Mouse (Mus musculus): ENCODE results near the gene Als2cl. TPM values are rescaled to one million over a fixed set of nuclear protein-coding genes. Genes with fewer than 3 reads are reported as not detected.
A peak's percentile ranks its signal among the peaks of the same experiment; 100 is the strongest.

Gene Als2cl
- total RNA-seq, 1 experiment from 2014 or later, result 17.1 TPM

DNA sequence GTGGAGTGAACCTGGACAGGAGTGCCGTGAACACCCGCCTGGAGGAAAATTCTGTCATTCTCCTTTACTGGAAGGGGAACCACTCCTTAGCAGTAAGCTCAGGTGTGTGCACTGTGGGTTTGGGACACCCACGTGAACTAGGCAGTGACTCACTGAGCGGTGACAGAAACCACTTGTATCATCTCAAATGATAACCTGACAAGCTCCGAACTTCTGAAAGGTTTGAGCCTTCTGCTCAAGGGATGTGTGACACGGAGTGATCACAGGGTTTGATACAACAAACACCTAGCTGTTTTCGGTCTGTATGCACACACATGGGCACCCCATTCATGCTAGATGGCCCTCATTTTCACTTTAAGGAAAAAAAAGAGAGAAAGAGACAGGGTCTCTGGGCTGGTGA lies 37.1 kb downstream of the Als2cl start, which contains the start of gene Fam240a:
Fam240a (minus strand) TSS at position 76 of the 400 bp plus-strand sequence.
- no peak for DNase-seq

DNA sequence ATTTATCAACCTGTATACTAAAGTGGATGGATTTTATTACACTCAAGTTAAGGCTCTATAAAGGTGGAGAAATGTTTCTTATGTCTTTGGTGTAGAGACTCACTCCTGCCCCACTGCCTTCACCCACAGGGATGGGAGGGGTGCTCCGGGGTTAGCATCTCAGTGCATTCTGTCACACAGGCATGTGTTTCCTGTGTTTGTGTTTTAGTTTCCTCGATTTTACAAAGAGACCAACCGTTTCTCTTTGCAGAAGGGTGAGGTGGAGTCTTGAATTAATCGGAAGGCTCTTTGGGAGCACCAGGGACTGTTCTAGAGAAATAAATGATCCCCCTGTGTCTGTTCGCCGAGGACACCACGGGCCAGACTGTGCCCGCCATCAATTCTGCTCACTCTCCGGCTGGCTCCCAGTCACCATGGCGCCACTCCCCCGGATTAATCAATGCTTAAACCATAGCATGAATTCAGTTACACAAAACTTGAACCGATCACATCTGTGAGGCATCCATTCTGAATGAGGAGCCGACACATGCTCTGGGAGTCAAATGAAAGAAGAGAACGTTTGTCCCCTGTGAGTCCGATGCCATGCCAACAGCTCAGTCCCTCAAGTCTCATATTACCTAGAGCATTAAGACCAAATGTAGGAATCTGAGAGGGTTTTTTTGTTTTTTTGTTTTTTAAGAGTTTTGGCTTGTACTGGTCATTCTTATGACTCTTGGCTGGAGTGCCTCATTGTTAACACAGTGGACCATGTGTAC lies 41.2 kb downstream of the Als2cl start:
- no peak for DNase-seq

DNA sequence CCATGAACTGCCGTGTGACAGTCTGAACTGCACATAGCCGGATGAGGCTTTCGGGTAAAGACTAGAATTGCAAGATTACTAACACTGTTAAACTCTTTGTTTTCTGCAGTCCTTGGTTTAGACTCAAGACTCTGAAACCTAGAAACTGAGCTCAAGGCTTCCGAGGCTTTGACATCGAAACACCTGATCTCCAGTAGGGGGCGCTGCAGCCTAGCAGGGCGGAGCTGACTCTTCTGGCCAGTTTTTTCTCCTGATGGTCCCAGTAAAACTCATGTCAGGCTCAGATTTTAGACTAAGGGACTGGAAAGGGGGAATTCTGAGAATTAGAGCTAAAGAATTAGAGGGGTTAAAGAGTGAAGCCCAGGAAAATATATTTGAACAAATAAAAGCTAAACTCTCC lies 43.1 kb downstream of the Als2cl start:
- DNase-seq, result peak; percentile 90

DNA sequence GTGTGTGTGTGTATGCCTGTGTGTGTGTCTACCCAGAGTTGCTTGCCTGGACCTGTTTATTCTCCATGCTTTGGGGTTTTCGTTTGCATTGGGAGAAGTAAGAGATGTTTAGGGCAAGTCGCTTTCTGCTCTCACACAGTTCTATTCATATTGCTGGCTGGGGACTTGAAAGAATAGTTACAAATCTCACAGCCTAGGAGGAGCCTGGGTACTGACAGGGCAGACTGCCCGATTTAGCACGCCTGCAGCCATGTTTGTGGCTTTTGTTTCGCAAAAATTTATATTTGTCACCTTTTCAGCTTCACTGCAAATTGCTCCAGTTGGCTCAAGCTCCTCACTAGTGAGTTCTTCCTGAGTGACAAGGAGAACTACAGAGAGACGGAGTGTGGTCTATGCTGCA lies 51.9 kb downstream of the Als2cl start:
- no peak for DNase-seq

DNA sequence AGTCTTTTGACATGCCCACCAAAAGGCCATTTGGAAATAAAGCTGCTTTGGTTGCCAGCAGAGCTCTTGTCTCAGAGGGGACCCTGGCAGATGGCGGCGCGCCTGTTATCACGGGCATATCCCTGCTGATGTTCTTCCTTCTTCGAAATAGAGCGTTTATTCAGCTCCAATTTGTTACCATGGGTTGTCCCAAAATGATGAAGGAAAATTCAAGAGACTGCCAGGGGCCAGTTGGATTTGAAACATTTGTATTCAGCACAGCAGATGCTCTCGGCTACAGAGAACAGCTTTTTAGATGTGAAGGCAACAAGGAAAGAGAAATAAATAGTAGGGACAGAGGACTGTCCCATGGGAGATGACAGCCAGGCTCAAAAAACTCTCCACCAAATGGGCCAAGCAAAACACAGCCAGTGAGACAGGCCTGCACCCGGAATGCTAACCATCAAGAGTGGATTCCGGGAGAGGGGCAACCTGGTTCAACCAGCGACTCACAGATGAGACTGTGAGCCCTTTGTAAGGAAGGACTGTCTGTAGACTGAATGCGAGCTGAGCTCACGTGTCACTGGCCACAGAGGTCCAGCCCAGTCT lies 54.3 kb downstream of the Als2cl start:
- DNase-seq, result no peak

DNA sequence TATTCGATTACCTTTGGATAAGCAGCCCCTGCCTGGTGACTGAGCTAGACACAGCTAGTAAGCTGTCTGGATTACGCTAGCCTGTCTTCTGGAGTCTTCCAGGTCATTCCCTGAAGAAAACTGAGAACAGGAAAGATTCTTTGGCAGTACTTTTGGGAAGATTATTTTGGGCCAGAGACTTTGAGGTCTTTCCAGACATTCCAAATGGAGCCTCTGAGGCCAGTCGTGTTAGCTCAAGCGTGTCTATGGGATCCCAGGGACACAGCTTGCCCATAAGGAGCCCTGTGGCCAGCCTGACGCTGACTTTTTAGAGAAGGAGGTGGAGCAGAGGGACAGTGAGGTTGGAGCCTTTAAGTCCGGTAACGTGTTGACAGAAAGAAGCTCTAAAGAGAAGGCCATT lies 56.3 kb downstream of the Als2cl start:
- no peak for DNase-seq

DNA sequence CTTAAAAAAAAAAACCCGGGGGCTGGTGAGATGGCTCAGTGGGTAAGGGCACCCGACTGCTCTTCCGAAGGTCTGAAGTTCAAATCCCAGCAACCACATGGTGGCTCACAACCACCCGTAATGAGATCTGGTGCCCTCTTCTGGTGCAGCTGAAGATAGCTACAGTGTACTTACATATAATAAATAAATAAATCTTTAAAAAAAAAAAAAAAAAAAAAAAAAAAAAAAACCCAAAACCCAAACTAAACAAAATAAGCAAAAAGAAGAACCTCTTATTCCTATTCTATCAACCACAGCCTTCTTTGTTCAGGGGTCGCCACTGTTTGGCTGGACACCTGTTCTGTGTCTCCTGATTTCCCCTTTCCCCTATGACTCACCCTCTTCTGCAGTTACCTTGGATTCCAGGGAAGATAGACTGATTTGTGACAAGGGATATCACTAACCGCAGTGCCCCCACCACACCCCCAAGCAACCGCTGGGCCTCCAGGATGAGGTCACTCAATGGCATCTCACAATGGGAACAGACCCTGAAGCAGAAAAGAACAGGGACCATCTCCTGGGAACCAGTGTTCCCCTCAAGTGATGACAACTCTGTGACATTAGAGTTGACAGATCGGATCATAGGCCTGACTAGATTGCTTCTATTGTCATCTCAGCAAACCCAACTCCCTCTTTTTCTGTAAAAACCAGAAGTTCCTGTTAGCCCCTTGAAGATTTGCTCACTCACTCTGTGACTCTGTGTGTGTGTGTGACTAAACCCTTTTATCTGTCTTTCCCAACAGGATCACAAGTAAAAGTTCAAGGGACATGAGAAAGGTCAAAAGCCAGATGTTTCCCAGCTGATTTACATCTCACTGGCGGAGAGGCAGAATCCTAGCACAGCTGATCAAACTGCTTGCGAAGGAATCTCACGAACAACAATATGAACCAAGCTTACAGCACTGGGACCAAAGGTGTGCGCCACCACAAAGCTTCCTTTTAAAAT lies 58.1 kb downstream of the Als2cl start:
- DNase-seq, result peak; percentile 52

DNA sequence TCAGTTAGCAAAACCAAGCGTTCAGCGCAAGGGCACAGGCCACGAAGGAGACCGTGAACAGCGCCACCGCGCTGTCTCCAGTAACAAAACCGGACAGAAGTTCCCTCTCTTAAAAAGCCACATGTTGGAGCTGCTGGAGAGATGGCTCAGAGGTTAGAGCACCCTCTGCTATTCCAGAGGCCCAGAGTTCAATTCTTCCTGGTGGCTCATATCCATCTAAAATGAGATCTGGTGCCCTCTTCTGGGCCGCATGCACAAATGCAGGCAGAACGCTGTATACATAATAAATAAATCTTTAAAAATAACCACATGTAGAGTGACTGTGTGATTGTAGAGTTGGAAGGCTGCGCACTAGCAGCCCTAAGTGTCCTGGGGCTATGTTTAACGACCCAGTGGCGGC lies 64.6 kb downstream of the Als2cl start:
- DNase-seq, result no peak

DNA sequence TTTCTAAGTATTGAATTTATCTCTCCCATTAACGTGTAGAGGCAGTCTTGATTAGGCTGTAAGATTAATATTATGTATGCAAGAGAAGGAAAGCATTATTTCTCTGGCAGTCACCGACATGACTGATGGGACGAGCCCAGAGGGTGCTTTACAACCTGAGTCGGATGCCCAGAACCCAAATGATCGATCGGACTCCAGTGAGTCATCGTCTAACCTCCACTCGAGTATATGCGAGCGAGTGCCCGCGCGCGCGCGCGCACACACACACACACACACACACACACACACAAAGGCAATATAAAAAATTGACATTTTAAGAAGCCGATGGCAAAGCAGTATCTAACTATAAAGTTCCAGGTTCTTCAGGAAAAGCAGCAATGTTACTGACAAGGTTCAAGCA lies 65.7 kb downstream of the Als2cl start:
- no peak for DNase-seq

DNA sequence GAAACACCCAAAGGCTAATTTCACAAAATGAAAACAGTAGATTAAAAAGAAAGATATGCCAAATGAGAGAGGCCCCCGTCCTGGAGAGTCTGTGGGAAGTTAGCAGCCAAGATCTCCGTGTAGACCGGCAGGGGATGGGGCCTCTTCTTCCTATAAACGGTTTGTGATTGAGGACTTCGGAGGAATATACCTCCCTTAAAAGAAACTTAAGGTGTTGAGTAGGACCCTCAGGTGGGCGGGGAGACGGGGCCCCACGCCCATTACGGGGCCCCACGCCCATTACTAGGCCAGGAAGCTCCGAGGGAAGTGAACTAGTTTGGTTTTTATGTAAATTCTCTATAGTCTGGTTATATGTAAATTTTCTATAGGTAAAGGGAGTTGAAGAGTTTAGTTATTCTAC lies 66.3 kb downstream of the Als2cl start, which contains the start of gene Tdgf1:
Tdgf1 (minus strand) TSS at position 233 of the 400 bp plus-strand sequence.
- DNase-seq, result no peak

DNA sequence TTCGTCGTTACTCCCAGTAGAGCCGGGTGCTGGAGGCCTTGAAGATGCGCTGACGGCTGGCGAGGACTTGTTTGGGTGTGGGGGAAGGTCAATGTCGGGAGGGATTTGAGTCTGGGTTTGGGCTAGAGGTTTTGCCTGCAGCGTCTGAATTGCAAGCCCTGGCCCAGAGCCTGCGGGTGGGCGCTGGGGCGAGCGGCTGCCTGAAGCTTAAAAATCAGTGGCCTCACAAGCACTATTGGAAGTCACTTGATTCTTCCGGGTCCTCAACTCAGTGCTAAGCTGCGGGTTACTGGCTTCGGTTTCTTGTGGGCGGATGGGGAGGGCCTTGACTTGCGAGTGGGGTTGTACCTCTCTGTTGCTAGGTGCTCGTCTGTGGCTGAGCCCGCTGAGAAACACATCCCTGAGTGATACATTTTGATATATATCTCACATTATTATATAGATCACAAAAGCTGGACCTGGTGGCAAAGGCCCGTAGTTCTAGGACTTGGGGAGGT lies 66.9 kb downstream of the Als2cl start:
- peak; percentile 36 for DNase-seq

DNA sequence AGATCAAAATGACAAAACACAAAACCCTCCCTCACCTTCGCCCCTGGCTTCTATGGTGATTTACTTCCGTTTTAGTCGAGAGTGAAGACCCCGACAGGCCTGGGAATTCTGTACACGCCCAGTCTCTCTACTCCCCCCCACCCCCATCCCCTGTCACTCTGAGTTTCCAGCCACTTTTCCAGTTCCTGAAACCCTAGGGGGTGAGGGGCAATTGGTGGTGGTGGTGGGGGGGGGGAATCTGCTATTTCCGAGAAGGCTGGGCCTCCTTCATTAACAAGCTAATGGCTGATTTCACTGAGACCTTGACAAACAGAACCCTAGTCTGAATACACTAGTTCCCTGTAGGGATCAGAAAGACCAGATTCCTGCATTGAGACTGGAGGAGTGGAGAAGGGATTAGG lies 67.6 kb downstream of the Als2cl start:
- DNase-seq, result no peak

DNA sequence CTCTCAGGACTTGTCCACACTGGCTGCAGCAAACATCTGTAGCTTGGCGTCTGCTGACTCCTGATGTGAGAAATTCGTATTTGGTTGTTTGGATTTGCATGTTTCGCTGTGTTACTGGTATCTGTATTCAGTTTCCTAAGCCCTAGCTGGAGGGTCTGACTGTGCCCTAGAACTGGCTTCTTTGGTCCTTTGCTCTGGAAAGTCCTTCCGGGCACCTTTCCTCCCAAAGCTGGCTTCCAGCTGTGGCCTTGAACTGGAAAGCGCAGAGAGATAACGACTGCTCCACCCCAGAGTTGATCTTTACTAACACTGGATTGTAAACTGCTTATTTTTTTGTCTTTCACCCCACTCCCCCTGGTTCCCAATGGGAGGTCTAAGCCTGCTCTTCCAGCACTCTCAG lies 68.2 kb downstream of the Als2cl start:
- no peak for DNase-seq

DNA sequence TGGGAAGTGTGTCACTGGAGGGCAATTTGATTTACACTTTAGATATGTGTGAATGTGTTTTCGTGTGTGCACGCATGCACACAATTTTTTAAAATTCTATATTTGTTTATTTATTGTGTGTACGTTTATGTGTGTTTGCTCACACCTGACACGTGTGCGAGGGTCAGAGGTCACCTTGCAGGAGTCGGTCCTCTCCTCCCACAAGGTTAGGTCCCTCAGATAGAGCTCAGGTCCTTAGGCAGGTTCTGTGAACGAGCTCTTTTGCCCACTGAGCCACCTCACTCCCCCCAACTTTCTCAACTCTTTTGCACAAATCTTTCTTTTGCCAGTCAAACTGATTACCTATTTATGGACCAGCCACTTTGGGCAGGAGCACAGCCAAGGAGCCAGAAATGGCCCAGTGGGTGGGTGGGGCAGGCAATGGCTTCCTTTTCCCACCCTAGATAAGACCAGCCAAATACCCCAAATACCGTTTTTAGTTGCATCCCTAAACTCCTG lies 69.2 kb downstream of the Als2cl start:
- no peak for DNase-seq

DNA sequence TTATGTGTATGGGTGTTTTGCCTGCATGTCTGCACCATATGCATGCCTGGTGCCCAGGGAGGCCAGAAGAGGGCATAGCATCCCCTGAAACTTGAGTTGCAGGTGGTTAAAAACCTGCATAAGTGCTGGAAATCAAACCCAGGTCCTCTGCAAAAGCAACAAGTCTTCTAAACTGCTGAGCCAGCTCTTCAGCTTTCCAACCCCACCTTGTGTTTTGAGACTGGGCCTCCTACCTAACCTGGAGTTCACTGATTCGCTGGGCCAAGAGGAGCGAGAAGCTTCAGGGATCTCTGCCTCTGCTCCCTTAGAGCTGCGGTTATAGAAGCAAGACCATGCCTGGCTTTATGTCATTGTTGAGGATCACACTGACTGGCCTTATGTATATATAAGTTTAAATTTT lies 70.4 kb downstream of the Als2cl start:
- DNase-seq, result no peak

Small RNA genes lying within 50 kb of the gene (microRNA-seq; reads per million reads assigned to microRNA genes)
- gene Gm24269, result 0 reads per million in 2 experiments

Other genes with a start within 250 kb of the Als2cl start
- 9.1 and 15.4 TPM in 2 replicates for gene Nbeal2, start 225.7 kb upstream of the Als2cl start, total RNA-seq (2021)
- 60.4 and 79.3 TPM in 2 replicates for gene Ccdc12, start 223.4 kb upstream of the Als2cl start, total RNA-seq (2021)
- gene Myl3, start 138.0 kb upstream of the Als2cl start, total RNA-seq (2021), result 0.37 TPM in 1 of 2 replicates, not detected in the other
- 6.9 and 9.0 TPM in 2 replicates for gene Pth1r, start 132.7 kb upstream of the Als2cl start, total RNA-seq (2021)
- gene Prss42, start 81.7 kb upstream of the Als2cl start, total RNA-seq (2021), result not detected in 2 replicates
- not detected in 2 replicates for gene Prss44, start 65.9 kb upstream of the Als2cl start, total RNA-seq (2021)
- not detected in 2 replicates for gene Prss43, start 53.2 kb upstream of the Als2cl start, total RNA-seq (2021)
- gene Prss45, start 45.3 kb upstream of the Als2cl start, total RNA-seq (2021), result not detected in 2 replicates
- gene Prss46, start 35.4 kb upstream of the Als2cl start, total RNA-seq (2021), result not detected in 2 replicates
- gene Prss50, start 21.9 kb upstream of the Als2cl start, total RNA-seq (2021), result 0.37 TPM in 1 of 2 replicates, not detected in the other
- 2.2 and 3.5 TPM in 2 replicates for gene Tmie, start 243 bp downstream of the Als2cl start, total RNA-seq (2021)
- not detected in 2 replicates for gene Fam240a, start 37.0 kb downstream of the Als2cl start, total RNA-seq (2021)
- gene Tdgf1, start 66.3 kb downstream of the Als2cl start, total RNA-seq (2021), result not detected in 2 replicates
- 3.3 and 4.1 TPM in 2 replicates for gene Lrrc2, start 71.7 kb downstream of the Als2cl start, total RNA-seq (2021)
- gene Rtp3, start 110.7 kb downstream of the Als2cl start, total RNA-seq (2021), result 3.5 and 10.0 TPM in 2 replicates
- gene Ltf, start 139.4 kb downstream of the Als2cl start, total RNA-seq (2021), result 2.6 and 7.3 TPM in 2 replicates
- 5.5 and 8.9 TPM in 2 replicates for gene Ccrl2, start 177.6 kb downstream of the Als2cl start, total RNA-seq (2021)
- gene Lrrfip2, start 237.7 kb downstream of the Als2cl start, total RNA-seq (2021), result 48.5 and 54.5 TPM in 2 replicates